Mouse (Mus musculus) gastrocnemius, postnatal 14 days (tissue): ENCODE results near the gene Card11. TPM values are rescaled to one million over a fixed set of nuclear protein-coding genes. Genes with fewer than 3 reads are reported as not detected.

Experiments
- DNase-seq: peaks from one replicate; pipeline ENCODE4 v3.0.0; 2021; ENCODE audit warnings: mixed read lengths
- intact Hi-C: fragments of 180-260 bp; cut with DNase I; formaldehyde crosslinking; loops from one replicate; pipeline ENCODE4 v1.15.1; 2025; ENCODE audit warnings: low total_unique reads
- long read RNA-seq, 2 experiments: library from polyadenylated mRNA; stranded (forward); transcript quantifications; one replicate each; pipeline ENCODE4 v2.0.0; 2021
- total RNA-seq, 2 experiments: library from RNA; stranded (reverse); gene quantifications; 2 replicates each; pipeline ENCODE4 v1.2.3; 2021

Card11 gene
- under 1 TPM; 0.07 to 0.08 TPM for total RNA-seq
- long read RNA-seq, experiment 1: 0 reads
- long read RNA-seq, experiment 2: 0 reads

DNA sequence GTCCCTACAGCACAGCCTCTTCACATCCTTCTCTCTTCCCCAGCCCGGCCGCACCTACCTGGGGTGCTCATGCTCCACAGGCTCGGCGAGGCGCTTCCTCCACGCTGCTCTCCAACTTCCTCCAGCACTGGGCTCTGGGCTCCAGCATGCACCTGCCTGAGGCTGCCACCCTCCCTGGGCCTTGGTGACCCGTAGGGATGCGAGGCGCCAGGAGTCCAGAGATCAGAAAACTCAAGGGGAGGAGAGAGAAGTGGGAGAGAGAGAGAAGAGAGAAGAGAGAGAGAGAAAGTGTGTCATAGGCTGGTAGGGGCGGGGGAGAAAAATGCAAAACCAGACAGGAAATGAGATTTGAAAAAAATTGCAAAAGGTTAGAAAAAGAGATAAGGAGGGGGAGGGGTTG is at the start of gene Card11:
Card11 (minus strand) TSS at position 234 of the 400 bp plus-strand sequence.
- intact Hi-C loops: no loop called here
- DNase-seq: no peak

DNA sequence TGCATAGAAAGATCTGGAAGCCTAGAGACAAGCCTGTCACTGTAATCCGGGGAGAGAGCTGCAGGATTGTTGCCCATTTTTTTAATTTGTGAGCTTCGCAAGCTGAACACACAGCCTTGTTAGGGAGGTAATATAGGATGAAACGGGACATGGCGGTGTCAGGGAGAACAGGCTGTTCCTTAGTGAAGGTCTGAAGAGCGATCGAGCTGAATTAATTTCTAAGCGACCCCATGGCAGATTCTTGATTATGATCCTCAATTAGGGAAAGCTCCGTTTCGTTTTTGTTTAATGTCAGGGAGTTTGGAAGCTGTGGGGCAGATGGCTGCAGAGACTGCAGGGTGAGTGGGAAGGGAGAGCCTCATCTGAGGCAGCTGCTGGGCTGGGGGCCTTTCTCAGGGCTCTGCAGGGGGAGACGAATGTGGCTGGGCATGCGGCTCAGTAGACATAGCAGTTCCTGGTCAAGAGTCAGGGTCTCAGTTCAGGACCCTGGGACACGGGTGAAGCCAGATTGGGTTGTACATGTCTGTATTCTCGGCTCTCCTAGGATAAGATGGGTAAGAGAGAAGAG is 47.4 kb upstream of the Card11 start:
- DNase-seq: no peak
- intact Hi-C loops: no loop called here

DNA sequence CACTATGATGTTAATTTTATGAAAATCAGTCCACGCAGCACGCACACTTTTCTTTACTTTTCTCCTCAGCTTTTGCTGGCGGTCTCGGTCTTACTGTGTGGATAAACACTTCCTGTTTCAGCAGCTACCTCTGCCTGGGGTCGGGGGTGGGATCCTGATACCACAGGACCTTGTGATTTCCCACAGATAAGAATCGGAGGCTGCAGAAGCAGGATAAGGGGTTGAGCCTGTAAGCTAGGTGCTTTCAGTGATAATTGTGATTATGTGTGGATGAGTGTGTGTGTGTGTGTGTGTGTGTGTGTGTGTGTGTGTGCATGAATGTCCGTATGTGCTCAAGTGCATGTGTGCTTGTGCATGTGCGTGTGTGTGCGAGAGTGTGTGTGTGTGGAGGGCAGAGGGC is 44.6 kb upstream of the Card11 start:
- intact Hi-C loops: no loop called here
- DNase-seq: no peak

DNA sequence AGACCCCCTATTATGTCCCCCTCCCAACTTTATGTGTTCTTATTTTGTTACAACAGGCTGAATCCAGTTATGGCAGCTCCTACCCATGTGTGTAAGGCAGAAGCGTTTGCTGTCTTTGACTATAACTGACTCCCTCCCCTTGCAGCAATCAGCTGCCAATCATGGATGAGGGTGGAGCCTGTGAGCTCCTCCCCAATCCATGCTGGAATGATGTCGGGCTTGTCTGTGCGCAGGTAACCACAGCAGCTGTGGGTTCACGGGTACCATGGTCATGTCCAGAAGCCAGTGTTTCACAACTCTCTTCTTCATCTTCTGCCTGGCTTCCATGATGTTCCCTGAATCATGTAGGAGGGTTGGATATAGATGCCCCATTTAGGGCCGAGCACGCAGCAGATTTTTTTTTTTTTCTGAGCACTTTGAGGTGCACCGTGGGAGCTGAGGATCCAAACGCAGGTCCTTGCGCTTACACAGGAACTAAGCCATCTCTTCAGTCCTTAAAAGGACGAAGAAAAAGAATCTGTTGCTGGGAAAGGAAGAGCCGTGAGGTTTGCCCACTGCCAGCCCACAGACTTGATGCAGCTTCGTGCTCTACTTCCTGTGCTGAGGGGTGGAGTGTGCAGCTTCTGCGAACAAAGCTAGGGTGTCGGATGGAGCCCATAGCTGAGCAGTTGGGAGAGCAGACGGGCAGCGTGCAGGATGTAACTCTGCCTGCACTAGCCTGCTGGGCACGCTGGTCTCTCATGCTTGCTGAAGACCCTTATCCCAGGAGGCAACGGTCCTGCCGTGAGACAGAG is 43.5 kb upstream of the Card11 start:
- intact Hi-C loops: no loop called here
- DNase-seq: no peak

DNA sequence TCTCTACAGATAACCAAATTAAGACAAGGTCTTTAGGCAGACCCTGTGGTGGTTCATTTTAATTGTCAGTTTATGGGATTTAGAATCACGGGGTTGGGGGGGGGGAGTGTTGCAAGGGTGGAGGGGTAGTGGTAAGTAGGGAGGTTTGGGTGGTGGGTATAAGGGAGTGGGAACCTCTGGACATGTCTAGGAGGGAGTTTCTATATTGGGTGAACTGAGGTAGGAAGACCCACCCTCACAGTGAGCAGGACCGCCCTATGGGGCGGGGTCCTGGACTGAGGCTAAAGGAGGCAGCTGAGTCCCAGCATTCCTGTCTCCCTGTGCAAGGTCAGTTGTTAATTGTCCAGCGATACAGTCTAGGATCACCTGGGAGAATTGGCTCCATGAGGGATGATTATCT is 42.0 kb upstream of the Card11 start:
- intact Hi-C loops: no loop called here
- no peak for DNase-seq

DNA sequence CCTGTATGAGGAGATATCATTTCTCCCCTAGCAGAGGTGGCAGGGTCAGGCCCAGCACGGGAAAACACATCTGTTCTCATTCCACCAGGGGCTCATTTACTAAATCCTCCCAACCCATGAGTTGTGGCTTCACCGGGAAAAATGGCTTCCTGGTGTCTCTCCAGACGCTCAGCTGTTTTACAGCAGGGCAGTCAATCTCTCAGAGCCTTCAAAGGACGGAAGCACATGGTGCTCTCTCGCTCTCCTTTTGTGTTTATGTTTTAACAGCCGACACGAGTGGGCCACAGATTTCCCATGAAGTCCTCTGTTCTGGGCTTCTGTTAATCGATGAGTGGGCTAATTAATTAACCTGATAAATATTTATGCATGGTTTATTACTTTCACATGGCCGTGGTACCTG is 40.5 kb upstream of the Card11 start:
- DNase-seq: no peak
- intact Hi-C loops: no loop called here

DNA sequence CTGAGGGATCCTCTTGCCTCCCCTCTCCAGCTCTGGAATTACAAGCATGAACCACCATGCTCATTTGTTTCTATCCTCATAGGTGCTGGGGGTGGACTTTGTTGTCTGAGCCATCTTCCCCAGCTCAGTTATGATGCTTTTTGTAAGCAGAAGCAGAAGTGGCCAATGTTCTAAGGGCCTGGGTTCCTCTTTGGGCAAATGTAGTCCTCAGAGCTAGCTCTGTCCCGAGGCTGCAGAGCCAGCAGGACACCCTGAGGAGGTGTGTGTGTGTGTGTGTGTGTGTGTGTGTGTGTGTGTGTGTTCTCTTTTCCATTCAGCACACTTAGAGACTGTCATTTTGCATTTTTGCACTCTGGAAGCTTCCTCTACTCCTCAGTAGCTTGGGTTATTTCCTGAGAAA is 38.0 kb upstream of the Card11 start:
- DNase-seq: no peak
- intact Hi-C loops: no loop called here

DNA sequence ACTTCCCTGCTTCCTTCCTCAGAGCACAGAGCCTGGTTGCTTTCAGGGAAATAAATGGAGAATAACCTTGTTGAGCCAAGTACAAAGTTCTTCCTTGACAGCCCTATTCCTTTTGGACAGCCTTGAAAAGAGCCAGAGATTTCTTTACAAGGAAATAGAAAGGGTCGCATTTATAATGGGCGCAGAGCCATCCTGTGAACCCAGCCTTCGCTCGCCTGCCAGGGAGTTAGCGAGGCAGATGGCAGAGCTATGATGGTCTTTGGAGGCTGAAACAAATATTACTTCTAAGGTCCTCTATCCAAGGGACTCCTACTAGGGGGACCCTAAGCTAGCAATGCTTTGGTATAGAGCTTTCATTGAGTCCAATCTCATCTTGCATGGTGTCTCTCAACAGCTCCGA is 35.0 kb upstream of the Card11 start:
- DNase-seq: no peak
- intact Hi-C loops: no loop called here

DNA sequence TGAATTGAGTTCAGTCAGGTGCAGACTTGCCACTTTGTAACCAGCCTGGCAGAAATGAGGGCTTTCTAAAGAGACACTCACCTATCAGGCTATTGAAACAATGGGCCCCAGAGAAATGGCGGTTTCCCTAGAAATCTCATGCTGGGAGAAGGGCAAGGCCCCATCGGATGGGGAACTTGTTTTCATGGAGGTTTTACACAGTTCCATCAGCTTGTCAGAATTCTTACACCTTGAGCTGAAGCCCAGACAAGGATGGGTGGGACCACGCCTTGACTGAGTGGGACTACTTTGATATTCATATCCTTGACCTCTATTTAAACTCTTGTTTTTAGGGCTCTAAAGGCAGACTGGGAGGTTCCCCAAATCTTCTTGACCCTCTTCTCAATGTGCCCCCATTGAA is 33.9 kb upstream of the Card11 start:
- intact Hi-C loops: no loop called here
- no peak for DNase-seq

DNA sequence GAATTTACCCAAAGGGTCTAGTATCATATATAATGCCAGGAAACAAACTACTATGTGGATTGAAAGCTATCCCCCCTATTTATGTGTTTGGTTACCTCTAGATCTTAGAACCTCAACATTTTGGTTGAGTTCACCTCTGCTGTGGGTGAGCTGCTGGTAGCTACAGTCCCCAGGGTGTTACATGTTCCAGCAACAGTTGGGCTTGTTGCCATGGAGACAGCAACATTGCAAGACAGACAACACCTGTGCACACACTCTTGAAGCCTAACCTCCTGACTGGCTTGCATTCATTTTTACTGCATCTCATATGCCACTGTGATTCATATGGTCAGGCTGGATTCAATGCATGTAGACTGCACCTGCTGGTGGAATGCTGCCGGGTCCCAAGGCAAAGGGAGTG is 32.6 kb upstream of the Card11 start:
- intact Hi-C loops: no loop called here
- no peak for DNase-seq

DNA sequence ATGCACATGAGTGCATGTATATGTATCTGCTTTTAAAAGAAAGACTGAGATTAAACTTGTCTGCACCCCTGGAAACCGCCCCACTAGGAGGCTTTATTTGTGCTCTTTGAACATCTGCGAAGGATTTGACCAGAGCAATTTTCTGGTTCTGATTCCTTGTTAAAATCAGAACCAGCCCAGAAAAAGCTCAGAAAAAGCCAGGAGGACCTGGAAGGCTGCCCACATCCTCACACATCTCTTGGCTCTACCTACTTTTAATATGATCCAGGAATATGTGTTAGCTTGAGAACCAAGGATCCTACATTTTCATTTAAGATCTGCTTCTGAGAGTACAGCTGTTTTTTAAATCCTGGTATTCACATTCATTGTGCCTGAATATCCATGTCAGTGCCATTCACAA is 29.0 kb upstream of the Card11 start:
- intact Hi-C loops: no loop called here
- DNase-seq: no peak

DNA sequence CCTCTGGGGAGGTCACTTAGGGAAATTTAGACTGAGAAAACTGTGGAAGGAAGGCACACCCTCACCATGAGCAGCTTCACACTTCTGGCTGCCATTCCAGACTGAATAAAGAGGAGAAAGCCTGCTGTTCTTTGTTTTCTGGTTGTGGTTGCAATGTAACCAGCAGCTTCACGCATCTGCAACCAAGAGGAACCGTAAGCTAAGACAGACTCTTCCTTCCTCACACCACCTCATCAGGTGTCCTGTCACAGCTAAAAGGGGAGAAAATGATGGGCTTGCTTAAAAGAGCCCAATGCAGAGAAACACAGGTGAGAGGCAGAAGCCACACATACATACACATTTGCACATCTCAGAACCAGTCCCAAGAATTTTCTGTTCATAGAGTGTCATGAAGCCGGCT is 25.3 kb upstream of the Card11 start:
- intact Hi-C loops: no loop called here
- DNase-seq: no peak

DNA sequence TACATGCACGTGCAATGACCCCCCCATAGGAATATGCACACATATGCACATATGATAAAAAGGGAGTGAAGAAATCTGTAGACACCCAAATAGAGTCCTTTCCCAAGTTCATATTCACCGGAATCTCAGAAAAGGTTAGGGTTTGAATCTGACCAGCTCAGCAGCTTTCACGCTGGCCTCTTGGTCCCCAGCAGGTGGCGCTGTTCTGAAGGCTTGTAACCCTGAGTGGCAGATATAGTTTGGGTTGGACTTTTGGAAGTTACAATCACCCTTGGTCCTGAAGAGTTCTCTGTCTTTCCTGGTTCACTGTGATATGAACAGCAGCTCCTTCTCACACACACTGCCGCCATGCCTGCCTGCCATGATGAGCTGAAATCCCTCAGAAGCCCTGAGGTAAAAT is 24.1 kb upstream of the Card11 start:
- DNase-seq: no peak
- intact Hi-C loops: no loop called here

DNA sequence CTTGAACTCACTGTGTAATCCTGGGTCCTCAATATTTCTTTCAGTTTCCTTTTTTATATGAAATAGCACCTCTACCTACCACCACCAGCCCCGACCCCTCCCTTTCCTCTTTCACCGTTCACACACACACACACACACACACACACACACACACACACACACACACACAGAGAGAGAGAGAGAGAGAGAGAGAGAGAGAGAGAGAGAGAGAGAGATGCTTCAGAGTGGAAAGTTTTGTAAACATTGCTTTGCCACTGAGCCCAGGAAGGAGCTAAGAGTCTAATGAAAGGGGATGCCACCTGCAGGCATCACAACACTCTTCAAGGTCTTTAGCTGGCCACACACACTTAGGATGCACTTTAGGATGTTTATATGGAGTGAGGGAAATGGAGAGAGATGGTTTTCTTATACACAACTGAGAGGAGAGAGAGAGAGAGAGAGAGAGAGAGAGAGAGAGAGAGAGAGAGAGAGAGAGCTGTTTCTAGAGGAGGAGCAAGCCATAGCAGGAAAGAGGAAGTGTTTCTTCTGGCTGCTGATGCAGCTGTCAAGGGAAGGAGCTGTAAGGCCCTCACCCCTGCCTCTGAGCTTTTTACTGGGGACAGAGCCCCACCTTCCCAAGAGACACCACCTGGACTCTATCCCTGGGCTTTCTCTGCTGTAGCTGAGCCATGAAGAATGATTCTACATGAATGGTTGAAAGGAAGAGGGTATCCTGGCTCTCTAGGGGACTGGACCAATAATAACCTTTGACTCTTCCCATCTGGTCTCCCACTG is 17.7 kb upstream of the Card11 start:
- intact Hi-C loops: no loop called here
- DNase-seq: no peak

DNA sequence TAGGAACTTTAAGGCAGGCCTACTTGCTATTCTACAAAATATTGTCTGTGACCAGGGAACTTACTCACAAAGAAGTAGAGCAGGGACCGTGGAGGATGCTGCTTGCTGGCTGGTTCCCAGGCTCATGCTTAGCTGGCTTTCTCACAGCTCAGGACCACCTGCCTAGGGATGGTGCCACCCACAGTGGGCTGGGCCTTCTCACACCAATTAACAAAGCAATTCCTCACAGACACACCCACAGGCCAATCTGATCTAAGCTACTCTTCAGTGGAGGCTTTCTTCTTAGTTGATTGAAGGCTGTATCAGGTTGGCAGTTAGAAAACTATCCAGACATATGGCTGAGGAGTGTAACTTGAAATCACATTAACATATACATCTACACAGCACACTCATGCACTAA is 15.7 kb upstream of the Card11 start:
- intact Hi-C loops: no loop called here
- no peak for DNase-seq

DNA sequence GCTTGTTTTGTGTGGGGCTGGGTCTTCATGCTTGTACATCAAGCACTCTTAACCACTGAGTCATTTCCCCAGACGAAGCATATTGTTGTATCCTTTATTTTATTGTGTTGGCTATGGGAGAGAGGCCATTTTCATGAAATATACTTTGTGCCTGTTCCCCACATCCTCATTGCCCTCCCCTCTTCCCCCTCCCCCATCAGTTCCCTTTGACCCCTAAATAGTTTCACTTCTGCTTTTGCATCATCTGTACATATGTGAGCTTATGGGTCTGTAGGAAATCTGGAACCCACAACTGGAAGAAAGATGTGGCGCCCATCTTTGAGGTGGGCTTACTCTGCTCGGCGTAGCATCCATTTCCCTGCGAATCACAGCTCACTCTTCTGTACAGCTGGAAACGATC is 13.8 kb upstream of the Card11 start:
- intact Hi-C loops: no loop called here
- no peak for DNase-seq

DNA sequence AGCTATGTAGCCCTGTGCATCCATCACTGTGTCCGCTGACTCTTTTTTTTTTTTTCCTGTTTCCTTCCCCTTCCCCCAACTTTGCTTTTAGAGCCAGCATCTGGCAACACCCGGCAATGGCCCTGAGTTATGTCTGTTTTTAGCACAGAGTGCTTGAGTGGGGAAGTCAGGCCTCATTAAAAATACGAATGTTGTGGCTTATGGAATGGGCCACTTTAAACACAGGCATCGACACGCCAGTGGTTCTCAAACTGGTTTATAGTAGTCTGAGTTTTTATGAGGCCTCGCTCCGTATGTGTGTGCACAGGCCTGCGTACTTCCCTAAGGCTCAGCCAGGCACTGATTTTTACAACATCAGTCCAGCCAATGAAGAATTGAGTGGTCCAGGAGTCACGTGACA is 13.1 kb upstream of the Card11 start:
- no peak for DNase-seq

DNA sequence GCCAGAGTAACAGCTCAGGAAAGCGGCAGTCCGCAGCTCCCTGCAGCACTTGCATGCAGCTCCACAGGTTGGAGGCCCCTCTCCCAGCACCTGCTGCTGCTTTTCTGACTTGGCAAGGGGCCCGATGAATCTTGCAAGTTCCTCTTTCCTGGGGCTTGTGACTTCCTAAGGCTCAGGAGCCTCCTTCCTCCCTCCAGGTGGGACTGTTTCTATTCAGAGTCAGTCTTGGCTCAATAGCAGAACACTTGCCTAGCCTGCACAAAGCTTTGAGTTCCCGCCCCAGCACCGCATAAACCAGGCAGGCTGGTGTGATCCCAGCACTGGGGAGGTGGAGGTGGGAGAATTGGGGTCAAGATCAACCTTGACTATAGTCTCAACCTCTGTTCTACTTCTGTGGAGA is 5.1 kb upstream of the Card11 start:
- DNase-seq: no peak
- intact Hi-C loops: no loop called here

More for the DNA sequence above, 13.1 kb upstream of the Card11 start:
- intact Hi-C loops: no loop called here

DNA sequence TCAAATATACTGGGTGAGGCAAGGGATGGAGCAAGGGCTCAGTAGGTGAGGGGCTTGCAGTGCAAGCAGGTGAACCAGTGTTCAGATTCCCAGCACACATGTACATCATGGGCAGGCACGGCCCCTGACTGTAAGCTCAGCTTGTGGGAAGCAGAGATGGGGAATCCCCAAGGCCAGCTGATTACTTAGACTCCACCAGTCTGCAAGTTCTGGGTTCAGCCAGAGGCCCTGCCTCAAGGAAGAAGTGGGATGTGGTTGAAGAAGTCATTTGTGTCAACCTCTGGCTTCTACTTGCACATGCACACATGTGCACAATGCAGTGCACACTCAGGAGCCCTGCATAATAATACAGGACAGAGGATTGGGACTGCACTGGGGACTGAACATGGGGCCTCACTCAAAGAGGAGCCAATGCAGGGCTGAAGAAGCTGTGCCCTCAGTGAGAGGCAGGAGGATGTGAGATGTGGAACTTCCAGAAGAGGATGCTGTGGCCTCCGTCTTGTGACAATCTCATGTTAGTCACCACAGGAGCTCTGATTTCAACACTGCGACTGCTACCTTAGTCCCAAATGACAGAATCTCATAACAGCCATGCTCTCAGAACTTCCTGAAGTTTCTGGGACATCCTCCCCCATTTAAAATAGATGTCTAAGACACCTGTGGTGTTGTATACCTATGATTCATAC is 3.8 kb upstream of the Card11 start:
- no peak for DNase-seq
- intact Hi-C loops: no loop called here

DNA sequence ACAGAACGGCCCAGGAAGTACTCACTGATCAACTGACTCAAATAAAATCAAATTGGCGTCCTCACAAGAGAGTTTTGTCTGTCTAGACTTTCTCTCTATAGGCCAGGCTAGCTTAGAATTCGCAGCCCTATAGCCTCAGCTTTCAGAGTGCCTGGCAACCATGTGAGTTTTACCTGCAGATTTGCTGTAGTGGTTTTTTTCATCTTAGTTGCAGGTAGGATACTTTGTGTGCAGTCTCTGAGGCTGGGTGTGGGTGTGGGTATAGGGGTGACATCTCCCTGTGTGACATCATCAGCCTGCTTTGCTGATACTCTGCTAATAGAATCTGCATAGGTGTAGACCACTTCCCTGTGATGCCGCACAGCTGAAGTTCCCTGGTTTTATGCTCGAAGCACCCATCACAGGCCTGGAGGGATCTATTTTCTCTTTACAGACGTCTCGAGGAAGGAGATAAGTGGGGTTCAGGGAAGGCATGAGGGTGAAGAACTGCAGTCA is 1.2 kb downstream of the Card11 start:
- intact Hi-C loops: no loop called here

More for the DNA sequence above, 1.2 kb downstream of the Card11 start:
- DNase-seq: no peak
